Mouse (Mus musculus): ENCODE measurements around the gene Prkag2.

The Prkag2 gene

GRCm38 (mm10) chr5:25001391-25001794 is 99.0 kb downstream of the Prkag2 start:
- DNase-seq (ENCODE audit: extremely low read depth, low read depth), result no peak

GRCm38 (mm10) chr5:24999351-24999750 is 101.1 kb downstream of the Prkag2 start:
- DNase-seq (ENCODE audit: extremely low read depth, low read depth), result no peak

GRCm38 (mm10) chr5:24995576-24996100 is 104.8 kb downstream of the Prkag2 start:
- DNase-seq (ENCODE audit: extremely low read depth, low read depth), result no peak

- DNase-seq (ENCODE audit: extremely low read depth, low read depth), result no peak
These were observed 107.3 kb downstream of the Prkag2 start for GRCm38 (mm10) chr5:24993190-24993589.

DNA sequence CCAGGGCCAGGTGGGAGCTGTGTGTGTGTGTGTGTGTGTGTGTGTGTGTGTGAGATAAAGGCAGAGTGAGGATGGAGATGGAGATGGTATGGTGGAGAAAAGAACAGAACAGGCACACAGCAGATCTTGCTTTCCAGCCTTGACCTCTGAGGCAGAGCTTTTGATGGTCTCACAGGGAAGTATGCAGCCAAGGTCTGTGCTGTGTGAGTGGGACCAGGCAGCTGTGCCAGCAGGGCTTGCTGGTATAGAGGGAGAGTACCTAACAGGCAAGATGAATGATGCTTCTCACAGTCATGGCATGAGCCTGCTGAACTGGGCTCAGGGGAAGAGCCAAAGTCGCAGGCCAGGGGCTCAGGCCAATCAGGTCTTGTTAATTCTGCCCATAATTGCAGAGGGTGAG is 108.9 kb downstream of the Prkag2 start:
- no peak for DNase-seq (ENCODE audit: extremely low read depth, low read depth)

DNA sequence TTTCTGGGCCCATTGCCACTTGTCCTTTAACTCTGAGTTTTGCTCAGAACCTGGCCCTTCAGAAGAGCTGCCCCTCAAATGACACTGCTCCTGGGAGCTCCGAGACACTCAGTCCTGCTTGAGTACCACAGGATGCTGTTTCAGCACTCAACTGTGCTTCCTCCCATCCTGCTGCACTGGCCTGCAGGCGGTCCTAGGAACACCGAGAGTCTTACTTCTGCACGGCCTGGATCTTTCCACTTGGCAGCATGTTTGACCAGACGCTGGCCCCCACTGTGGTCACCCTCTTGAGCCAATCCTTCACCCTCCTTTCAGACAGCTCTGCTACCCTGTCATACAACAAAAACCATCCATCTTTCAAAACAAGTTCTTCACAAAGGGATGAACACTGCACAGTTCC is 110.0 kb downstream of the Prkag2 start:
- DNase-seq (ENCODE audit: extremely low read depth, low read depth), result no peak

DNA sequence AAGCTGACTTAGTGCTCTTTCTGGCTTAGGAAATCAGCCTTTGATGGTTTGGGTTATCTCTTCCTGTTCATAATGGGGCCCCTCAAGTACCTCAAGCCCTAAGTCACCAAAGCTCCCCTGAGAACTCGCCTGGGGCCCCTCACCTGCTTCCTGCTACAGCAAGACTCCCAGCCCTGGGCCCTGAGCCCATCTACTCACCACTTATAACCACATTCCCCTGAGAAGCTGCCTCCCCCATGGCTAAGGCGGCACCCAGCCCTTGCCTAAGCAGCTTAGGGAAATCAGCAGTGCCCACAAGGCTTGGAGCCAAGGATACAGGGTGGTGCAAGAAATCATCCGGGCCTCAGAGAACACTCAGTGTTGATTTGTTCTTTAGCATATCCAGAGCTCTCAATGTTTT is 110.8 kb downstream of the Prkag2 start:
- DNase-seq (ENCODE audit: extremely low read depth, low read depth), result no peak

DNA sequence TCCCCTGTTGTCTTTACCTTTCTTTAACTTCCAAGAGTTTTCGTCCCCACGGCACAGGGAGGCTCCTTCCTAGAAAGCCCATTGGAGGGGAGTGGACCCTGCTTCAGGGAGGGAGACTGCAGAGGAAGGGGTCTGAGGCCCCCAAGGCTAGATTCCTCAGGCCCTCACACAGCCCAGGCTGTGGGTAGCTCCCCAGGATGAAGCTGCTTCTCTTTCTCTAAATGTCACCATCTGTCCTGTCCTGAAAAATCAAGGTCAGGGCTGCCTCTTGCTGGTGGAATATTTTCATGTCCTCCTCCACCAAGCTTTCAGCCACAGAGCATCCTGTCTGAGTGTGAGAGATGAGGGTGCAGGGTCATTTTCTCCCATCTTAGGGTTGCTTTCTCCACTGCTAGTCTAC is 113.5 kb downstream of the Prkag2 start:
- DNase-seq (ENCODE audit: extremely low read depth, low read depth), result no peak

DNA sequence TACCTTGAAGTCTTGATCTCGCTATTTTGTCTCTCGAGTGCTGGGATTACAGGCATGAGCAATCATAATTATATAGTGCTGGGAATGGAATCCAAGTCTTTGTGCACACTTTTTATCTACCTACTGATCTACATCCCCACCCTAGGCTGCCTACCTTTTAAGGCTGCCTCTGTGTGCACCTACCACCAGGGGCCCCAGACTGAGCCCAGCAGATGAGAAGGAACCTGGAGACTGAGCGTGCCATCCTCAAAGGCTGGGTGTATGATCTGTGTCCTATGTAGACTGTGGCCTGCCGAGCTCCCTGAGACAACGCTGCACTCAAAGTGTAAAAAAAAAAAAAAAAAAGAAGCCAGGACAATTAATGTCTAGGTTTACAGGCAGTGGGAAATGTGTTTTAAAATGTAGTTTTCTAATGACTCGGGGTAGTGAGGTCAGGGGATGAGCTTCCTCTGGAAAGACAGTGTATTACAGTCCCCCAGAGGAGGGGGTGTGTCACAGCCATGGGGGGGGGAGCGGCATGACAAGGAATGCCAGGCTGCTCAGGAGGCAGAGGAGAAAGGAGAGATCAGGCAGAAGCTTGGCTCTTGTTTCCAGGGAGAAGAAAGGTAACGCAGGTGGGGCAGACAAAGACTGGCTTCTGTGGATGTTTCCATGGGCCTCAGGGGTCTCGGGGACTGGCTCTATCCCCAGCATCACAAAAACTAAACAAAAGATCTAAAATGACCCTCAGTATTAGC is 114.1 kb downstream of the Prkag2 start:
- no peak for DNase-seq (ENCODE audit: extremely low read depth, low read depth)

- no peak for DNase-seq (ENCODE audit: extremely low read depth, low read depth)
These were observed 114.8 kb downstream of the Prkag2 start for GRCm38 (mm10) chr5:24985434-24986176.

- DNase-seq (ENCODE audit: extremely low read depth, low read depth), result peak; percentile 46
These were observed 116.3 kb downstream of the Prkag2 start for GRCm38 (mm10) chr5:24984157-24984556.

DNA sequence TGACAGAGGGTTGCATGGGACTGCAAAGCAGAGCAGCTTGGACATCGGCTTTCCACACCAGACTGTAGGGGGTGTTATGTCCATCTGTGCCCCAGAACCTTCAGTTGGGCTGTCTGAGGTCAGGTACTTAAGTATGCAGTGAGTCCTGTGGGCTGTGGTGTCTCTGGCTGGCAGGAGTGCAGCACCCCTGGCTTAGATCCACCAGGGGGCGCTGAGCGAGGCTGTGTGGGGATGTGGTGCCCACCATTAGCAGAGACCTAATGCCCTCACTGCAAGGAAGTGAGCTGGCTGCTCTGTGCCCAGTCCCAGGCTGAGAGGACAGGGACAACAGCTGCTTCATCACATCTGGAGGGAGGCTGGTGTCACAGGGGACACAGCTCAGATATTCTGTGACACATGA is 116.9 kb downstream of the Prkag2 start:
- peak; percentile 61 for DNase-seq (ENCODE audit: extremely low read depth, low read depth)

DNA sequence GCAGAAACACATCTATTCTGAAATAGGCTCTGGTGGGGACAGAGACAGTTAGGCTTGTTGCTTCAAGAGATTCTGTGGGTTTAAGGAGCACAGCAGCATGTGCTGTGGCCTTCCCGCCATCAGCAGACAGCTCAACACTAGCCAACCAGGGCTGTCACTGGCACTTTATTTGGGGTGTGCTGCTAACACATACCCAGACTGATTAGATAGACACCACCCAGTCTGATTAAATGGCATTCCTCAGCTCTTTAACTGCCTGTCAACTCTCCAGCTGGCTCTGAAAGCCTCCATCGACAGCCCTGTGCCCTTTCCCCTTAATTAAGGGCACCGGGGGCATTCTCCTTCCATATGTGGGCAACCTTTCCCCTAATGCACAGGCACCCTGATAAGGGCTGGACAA is 118.2 kb downstream of the Prkag2 start:
- DNase-seq (ENCODE audit: extremely low read depth, low read depth), result no peak

DNA sequence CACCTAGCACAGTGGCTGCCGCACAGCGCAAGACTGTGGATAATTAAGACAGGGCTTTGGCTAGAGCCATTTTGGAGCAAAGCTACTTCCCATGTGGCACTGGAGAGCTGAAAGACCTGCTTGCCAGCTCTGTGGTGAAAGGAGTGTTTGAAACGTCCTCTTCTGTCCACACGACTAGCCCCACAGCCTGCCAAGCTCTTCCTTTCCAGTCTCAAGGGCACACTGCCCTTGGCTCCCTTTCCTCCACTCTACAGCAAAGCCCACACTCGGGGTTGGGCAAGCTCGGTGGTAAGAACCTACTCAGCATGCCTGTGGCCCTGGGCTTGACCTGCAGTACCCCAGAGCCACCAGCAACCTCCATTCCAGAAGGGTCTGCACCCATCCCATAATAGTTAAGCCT is 118.7 kb downstream of the Prkag2 start:
- no peak for DNase-seq (ENCODE audit: extremely low read depth, low read depth)

DNA sequence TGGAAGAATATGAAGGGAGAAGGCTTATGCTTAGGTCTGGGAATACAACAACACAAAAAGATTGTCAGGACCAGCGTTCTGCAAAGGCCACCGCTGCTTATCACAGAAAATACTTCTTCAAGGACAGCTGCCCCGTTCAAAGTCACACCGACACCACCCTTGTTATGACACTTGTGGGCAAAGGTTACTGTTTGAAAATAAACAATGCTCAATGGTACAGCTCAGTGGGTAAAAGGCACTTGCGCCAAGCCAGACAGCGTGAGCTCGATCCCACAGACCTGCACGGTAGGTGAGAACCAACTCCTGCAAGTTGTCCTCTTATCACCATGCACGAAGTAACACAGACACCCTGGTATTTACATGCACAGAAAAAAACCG is 120.5 kb downstream of the Prkag2 start:
- DNase-seq (ENCODE audit: extremely low read depth, low read depth), result no peak

- peak; percentile 72 for DNase-seq (ENCODE audit: extremely low read depth, low read depth)
These were observed 121.0 kb downstream of the Prkag2 start for GRCm38 (mm10) chr5:24979312-24979967.

DNA sequence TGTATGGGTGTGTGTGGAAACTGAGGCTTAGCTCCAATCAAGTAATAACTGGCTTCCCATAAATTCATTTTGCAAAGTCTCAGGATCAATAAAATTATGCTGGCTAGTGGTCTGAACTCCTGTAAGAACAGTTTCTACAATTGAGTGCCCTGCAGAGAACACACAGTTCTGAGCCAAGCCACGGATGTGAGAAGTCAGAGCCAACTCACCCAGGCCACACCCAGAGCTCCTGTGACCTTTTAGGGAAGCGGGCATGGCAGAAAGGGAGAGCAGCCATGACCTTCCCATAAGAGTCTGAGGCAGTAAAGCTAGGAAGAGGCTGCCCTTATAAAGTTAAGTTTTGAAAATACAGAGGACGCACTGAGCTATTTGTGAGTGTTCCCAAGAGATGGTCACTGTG is 123.5 kb downstream of the Prkag2 start:
- DNase-seq (ENCODE audit: extremely low read depth, low read depth), result no peak

DNA sequence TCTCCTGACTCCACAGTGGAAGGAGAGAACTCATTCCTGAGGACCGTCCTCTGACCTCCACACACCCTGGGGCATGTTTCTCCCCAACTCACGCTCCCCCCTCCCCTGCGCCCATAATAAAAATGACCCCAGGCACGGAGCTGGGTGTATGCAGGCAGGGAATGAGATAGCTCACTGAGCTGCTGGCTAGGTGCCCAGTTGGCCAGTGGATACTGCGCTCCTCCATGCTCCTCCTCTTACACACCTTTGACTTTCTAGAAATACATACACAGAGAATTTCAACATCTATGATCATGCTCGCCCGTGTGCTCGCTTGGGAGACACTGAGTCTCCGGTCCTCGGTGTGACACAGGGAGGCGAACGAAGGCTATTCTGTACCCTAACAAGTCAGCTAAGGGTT is 124.2 kb downstream of the Prkag2 start:
- DNase-seq (ENCODE audit: extremely low read depth, low read depth), result no peak

DNA sequence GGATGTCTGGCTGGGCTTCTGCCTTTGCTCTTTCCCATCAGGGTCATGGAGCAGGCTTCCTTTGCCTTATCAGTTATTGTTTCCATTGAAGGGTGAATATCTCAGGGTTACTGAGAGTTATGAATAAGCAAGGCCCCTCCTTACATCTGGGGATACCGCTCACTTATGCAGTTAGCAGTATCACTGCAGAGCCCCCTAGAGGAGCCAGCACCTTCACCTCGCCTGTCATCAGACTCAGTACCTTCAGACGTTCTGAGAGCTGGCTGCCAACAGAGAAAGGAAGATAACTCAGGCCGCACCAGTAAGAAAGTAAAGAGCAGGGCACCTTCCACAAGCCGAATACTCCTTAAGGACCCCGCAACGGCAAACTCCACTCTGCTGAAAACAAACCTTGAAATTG is 125.3 kb downstream of the Prkag2 start:
- DNase-seq (ENCODE audit: extremely low read depth, low read depth), result no peak

- no peak for DNase-seq (ENCODE audit: extremely low read depth, low read depth)
These were observed 126.7 kb downstream of the Prkag2 start for GRCm38 (mm10) chr5:24973672-24974225.

DNA sequence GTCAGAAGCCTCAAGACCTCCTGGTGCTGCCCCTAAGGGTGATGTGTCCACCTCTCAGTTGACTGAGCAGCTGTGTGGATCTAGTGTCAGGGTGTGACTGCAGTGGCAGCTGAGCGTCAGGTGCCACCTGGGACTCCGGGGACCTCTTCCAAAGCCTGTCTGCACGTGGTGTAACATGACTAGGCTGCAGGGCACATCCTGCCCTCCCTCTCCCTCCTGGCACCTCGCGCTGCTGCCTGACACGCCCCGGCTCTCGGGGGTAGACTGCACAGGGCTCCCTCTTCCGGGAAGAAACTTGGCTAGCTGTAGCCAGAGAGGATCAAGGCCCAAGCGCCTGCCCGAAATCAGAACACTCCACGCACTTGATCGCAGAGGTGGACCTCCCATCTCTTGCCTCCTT is 127.2 kb downstream of the Prkag2 start:
- DNase-seq (ENCODE audit: extremely low read depth, low read depth), result no peak

Measured in MEL-GATA-1-ER (cell line).